Mouse (Mus musculus) liver, embryonic 14.5 days (tissue): ENCODE measurements around the gene Gsdmc4. TPM values are rescaled to one million over a fixed set of nuclear protein-coding genes. Genes with fewer than 3 reads are reported as not detected.
"Not testable (repeated sequence)": the region's sequence is repeated elsewhere in the genome, so short reads cannot be mapped to it uniquely, and the experiment has no call there.

ENCODE experiments used
- ATAC-seq: fragments of 200-750 bp; cut with Nextera tagmentation; 2 replicates; pipeline ENCODE4 v1.8.0; 2017; ENCODE audit warnings: moderate number of reproducible peaks, mild to moderate bottlenecking, moderate library complexity; ENCODE audit not compliant: insufficient read depth
- DNase-seq, 3 experiments: peaks; one replicate each; pipeline ENCODE4 v3.0.0-alpha.2; 2012 to 2013; ENCODE audit warnings: low read depth in 3 of 3, low spot score in 3 of 3
- H3K27ac ChIP-seq: fragments of 300-500 bp; sonication (generic); 2 replicates; pipeline ENCODE4 v1.5.1; 2014; ENCODE audit warnings: moderate library complexity, mild to moderate bottlenecking, control low read depth, inconsistent platforms
- H3K27me3 ChIP-seq: fragments of 300-500 bp; sonication (generic); 2 replicates; pipeline ENCODE4 v1.6.1; 2014; ENCODE audit warnings: mild to moderate bottlenecking, low read length, moderate library complexity; ENCODE audit not compliant: control insufficient read depth, insufficient read depth
- H3K36me3 ChIP-seq: fragments of 300-500 bp; sonication (generic); replicated peaks from 2 replicates; pipeline ENCODE4 v1.6.1; 2014; ENCODE audit warnings: low read depth; ENCODE audit not compliant: control insufficient read depth, insufficient read depth
- H3K4me1 ChIP-seq, 2 experiments: fragments of 200-500 bp in 1 of 2; fragments of 300-500 bp in 1 of 2; sonication (generic) in 1 of 2; replicated peaks; 2 replicates each; pipeline ENCODE4 v1.6.1; 2012 to 2014; ENCODE audit warnings: antibody characterized with exemption in 1 of 2, inconsistent platforms in 1 of 2, low read length in 1 of 2; ENCODE audit not compliant: control insufficient read depth in 2 of 2, insufficient read depth in 2 of 2
- H3K4me2 ChIP-seq: fragments of 300-500 bp; sonication (generic); 2 replicates; pipeline ENCODE4 v1.6.1; 2014; ENCODE audit warnings: low read depth, mild to moderate bottlenecking, control low read depth, moderate library complexity
- H3K4me3 ChIP-seq, 2 experiments: fragments of 200-500 bp in 1 of 2; fragments of 300-500 bp in 1 of 2; sonication (generic) in 1 of 2; 2 replicates each; pipeline ENCODE4 v1.5.1; 2012 to 2014; ENCODE audit warnings: low read depth in 2 of 2, low read length in 2 of 2, mild to moderate bottlenecking in 2 of 2, control low read depth in 1 of 2, inconsistent platforms in 1 of 2, moderate library complexity in 1 of 2; ENCODE audit not compliant: insufficient read depth in 1 of 2
- H3K9ac ChIP-seq: fragments of 300-500 bp; sonication (generic); replicated peaks from 2 replicates; pipeline ENCODE4 v1.6.1; 2014; ENCODE audit warnings: mild to moderate bottlenecking, control low read depth, moderate library complexity
- H3K9me3 ChIP-seq: fragments of 300-500 bp; sonication (generic); 2 replicates; pipeline ENCODE4 v1.6.1; 2016; ENCODE audit warnings: low read length, mixed read lengths; ENCODE audit not compliant: control insufficient read depth
- CTCF ChIP-seq: IDR thresholded peaks from 2 replicates; pipeline ENCODE4 v1.5.1; 2016; ENCODE audit warnings: antibody characterized with exemption, low read depth, control low read depth
- WGBS: fragments of 180-500 bp; shearing (Covaris S2); extraction: QIAGEN DNeasy Blood & Tissue Kit; methylation state at CpG from one replicate; pipeline ENCODE4 v1.1.7; 2014; ENCODE audit not compliant: insufficient replicate concordance; 5-methylcytosine and 5-hydroxymethylcytosine counted together
- polyA plus RNA-seq, 2 experiments: library from polyadenylated mRNA; depleted of rRNA in 1 of 2; stranded (reverse) in 1 of 2; unstranded in 1 of 2; fragments of >200 nt; fragmentation: Nextera tagmentation in 1 of 2; extraction: Ambion mirVana in 1 of 2; gene quantifications; 2 replicates each; pipeline versions ENCODE4 v1.2.1 to v1.2.3; 2012 to 2014

Gsdmc4 gene
- polyA plus RNA-seq, 2 experiments = 0.02 TPM; not detected in 1

DNA sequence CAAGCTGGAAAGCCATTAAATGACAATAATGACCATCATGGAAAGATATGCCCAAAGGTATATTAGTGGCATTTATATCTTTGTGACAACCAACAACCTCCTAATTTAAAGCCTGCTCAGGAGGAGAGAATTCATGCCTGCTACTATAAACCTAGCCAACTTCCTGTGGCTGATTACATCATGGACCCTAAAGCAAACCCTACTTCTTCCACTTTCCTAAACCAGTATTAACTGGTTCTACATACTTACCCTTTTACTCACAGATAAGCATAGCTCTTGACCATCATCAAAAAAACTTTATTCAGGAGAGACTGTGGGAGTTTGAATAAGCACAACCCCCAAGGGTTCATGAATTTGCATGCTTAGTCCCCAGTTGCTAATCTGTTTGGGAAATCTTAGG is 2.2 kb downstream of the Gsdmc4 start:
- H3K9ac ChIP-seq, H3K27ac ChIP-seq, H3K27me3 ChIP-seq, ATAC-seq, H3K4me2 ChIP-seq, DNase-seq, H3K9me3 ChIP-seq, H3K36me3 ChIP-seq, H3K4me1 ChIP-seq, H3K4me3 ChIP-seq: not testable (repeated sequence)

- H3K4me3 ChIP-seq, H3K27ac ChIP-seq, H3K27me3 ChIP-seq, ATAC-seq, H3K9me3 ChIP-seq, H3K36me3 ChIP-seq, H3K9ac ChIP-seq, H3K4me1 ChIP-seq: not testable (repeated sequence)
- peak; percentile 67 for TF ChIP-seq CTCF
- WGBS = 20% methylated on average over 9 of the region's 9 CpGs
- peak overlapping the region; percentile 40 for H3K4me2 ChIP-seq
- DNase-seq = peak in 2 of 3 experiments; percentile 16 to 20
These were observed 16.3 kb downstream of the Gsdmc4 start for GRCm38 (mm10) chr15:63895560-63896353.

DNA sequence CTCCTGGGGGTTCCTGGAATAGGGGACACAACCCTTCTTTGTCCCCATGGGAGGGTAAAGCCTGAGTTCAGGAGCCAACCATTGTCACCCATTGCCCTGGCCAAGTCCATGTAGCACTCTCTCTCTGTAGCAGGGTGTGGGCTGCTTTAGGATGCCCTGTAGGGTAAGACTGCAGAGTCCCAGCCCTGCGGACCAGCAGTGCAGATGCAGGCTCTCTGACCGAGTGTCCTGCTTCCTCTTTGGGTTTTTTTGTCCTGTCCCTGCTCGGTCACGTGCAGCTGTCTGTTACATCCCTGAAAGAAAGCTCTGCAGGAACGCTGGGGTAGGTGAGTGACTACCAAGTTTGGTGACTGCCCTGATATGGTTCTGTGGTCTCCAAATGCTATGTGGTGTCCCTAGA is 23.7 kb downstream of the Gsdmc4 start:
- not testable (repeated sequence) for DNase-seq, ATAC-seq, H3K4me2 ChIP-seq, H3K4me1 ChIP-seq, H3K9me3 ChIP-seq, H3K4me3 ChIP-seq, H3K9ac ChIP-seq, H3K36me3 ChIP-seq, H3K27me3 ChIP-seq, H3K27ac ChIP-seq
- 24% methylated on average over 4 of the region's 5 CpGs for WGBS

GRCm38 (mm10) chr15:63887949-63888348 is 24.1 kb downstream of the Gsdmc4 start:
- not testable (repeated sequence) for H3K36me3 ChIP-seq, H3K4me2 ChIP-seq, H3K4me1 ChIP-seq, H3K9me3 ChIP-seq, ATAC-seq, DNase-seq, H3K9ac ChIP-seq, H3K4me3 ChIP-seq, H3K27me3 ChIP-seq, H3K27ac ChIP-seq
- no CpG with 5 or more reads among the region's 5 CpGs for WGBS

- not testable (repeated sequence) for H3K27me3 ChIP-seq, H3K36me3 ChIP-seq, ATAC-seq, DNase-seq, H3K9me3 ChIP-seq, H3K4me3 ChIP-seq, H3K27ac ChIP-seq, H3K9ac ChIP-seq, H3K4me2 ChIP-seq, H3K4me1 ChIP-seq
- 76% methylated on average over 1 of the region's 3 CpGs for WGBS
These were observed 33.6 kb downstream of the Gsdmc4 start, which contains the start of gene Gsdmc3 for GRCm38 (mm10) chr15:63878458-63878857. Gene Gsdmc3, minus strand, starts transcription at chr15:63878558.

DNA sequence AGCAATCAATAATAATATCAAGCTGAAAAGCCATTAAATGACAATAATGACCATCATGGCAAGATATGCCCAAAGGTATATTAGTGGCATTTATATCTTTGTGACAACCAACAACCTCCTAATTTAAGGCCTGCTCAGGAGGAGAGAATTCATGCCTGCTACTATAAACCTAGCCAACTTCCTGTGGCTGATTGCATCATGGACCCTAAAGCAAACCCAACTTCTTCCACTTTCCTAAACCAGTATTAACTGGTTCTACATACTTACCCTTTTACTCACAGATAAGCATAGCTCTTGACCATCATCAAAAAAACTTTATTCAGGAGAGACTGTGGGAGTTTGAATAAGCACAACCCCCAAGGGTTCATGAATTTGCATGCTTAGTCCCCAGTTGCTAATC is 35.9 kb downstream of the Gsdmc4 start:
- ATAC-seq, H3K9me3 ChIP-seq, H3K27ac ChIP-seq, H3K9ac ChIP-seq, H3K4me2 ChIP-seq, DNase-seq, H3K27me3 ChIP-seq, H3K36me3 ChIP-seq, H3K4me1 ChIP-seq, H3K4me3 ChIP-seq: not testable (repeated sequence)
